9 mouse cellular contexts compared by ENCODE assay signal in the genomic region with DNA sequence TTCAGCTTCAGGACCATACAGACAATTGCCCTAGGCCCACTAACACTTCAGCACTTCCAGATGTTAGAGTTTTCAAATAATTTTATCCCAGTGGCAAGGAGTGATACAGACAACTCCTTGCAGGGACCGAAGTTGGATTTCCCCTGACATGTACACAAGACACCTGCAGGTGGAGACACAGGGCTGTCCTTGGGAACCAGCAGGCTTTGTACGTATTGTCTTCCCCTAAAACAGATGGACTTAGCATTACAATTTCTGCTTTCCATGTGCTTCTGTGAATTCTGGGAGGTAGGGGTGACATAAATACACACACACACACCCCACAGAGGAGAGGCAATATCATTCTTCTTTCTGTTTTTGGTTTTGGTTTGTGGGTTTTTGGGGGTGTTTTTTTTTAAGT.
DNase-seq lines count a peak whose midpoint lies in the region; ATAC-seq and TF ChIP-seq lines count a peak whose summit lies in the region.
"Had no signal": no experiment of that assay in that cellular context is flagged by ENCODE, and none has a peak within 500 bp of the region (broad histone marks: within the 10 kb centered on the region; RNA-seq: fewer than 3 reads in every experiment).

No protein-coding gene starts in this region.

- H3K4me3 ChIP-seq in heart, embryonic 10.5 days = no peak overlapping the region
- no peak overlapping the region for H3K4me3 ChIP-seq in limb, embryonic 14.5 days (replicated peaks; ENCODE audit: low read length)
- H3K4me3 ChIP-seq: liver, embryonic 15.5 days had no signal

- H3K9me3 ChIP-seq in heart, embryonic 10.5 days = no peaks in the 10 kb centered on the region
- no peaks in the 10 kb centered on the region for H3K9me3 ChIP-seq in limb, embryonic 14.5 days (ENCODE audit: control insufficient read depth, low read length)
- H3K9me3 ChIP-seq: liver, embryonic 15.5 days had no signal

- H3K9ac ChIP-seq in limb, embryonic 14.5 days (ENCODE audit: low read depth, low read length, severe bottlenecking) = no peak overlapping the region
- H3K9ac ChIP-seq: liver, embryonic 15.5 days had no signal

- H3K27me3 ChIP-seq in heart, embryonic 10.5 days (ENCODE audit: insufficient read depth, poor library complexity, severe bottlenecking) = no peaks in the 10 kb centered on the region
- no peaks in the 10 kb centered on the region for H3K27me3 ChIP-seq in limb, embryonic 14.5 days (ENCODE audit: control insufficient read depth, insufficient read depth, low read length)
- H3K27me3 ChIP-seq: liver, embryonic 15.5 days had no signal

- H3K4me1 ChIP-seq in heart, embryonic 10.5 days = no peaks in the 10 kb centered on the region
- no peaks in the 10 kb centered on the region for H3K4me1 ChIP-seq in limb, embryonic 14.5 days (ENCODE audit: control insufficient read depth, insufficient read depth, low read length)
- H3K4me1 ChIP-seq: liver, embryonic 15.5 days had no signal

- WGBS in heart, embryonic 10.5 days = 38% methylated on average over 2 of the region's 2 CpGs
- 58% methylated on average over 2 of the region's 2 CpGs for WGBS in limb, embryonic 14.5 days

- no peak overlapping the region for H3K27ac ChIP-seq in heart, embryonic 10.5 days
- no peak overlapping the region for H3K27ac ChIP-seq in limb, embryonic 14.5 days (replicated peaks; ENCODE audit: low read depth, low read length)
- H3K27ac ChIP-seq: liver, embryonic 15.5 days had no signal

- ATAC-seq in limb, embryonic 14.5 days (ENCODE audit: low FRiP score, low read depth) = no peak

- DNase-seq in heart, postnatal 4 days = peak; percentile 42
- DNase-seq in heart, embryonic 10.5 days (ENCODE audit: low spot score) = no peak
- peak; percentile 29 for DNase-seq in MEL-GATA-1-ER (ENCODE audit: extremely low read depth, low read depth)
- DNase-seq in cerebellum, postnatal 25 days = peak; percentile 56 to 71
- peak; percentile 69 for DNase-seq in induced T-regulatory cell, adult 2 months (ENCODE audit: low read depth)
- peak; percentile 14 for DNase-seq in limb, embryonic 14.5 days (ENCODE audit: low spot score)
- DNase-seq in retina, embryonic 14.5 days (ENCODE audit: low spot score) = peak; percentile 56
- no peak for DNase-seq in yolk sac, embryonic 10.5 days (ENCODE audit: low spot score)

- no peaks in the 10 kb centered on the region for H3K36me3 ChIP-seq in heart, embryonic 10.5 days
- no peaks in the 10 kb centered on the region for H3K36me3 ChIP-seq in limb, embryonic 14.5 days (ENCODE audit: control insufficient read depth, insufficient read depth, low read length)
- H3K36me3 ChIP-seq: liver, embryonic 15.5 days had no signal

- TF ChIP-seq POLR2A in limb, embryonic 14.5 days (IDR thresholded peaks at IDR 0.05; ENCODE audit: borderline replicate concordance, extremely low read depth, insufficient read depth, insufficient read length) = no peak

- H3K4me2 ChIP-seq in limb, embryonic 14.5 days (replicated peaks; ENCODE audit: low read depth, low read length, severe bottlenecking) = no peak overlapping the region
- H3K4me2 ChIP-seq: liver, embryonic 15.5 days had no signal

Comparison
In these comparisons a context has a peak if more than half of its experiments do, and no peak if none do; other contexts are left out.
1. DNase-seq: peak in heart, postnatal 4 days (single experiment), MEL-GATA-1-ER (single experiment), cerebellum, postnatal 25 days (2 of 2), induced T-regulatory cell, adult 2 months (single experiment), limb, embryonic 14.5 days (single experiment) and retina, embryonic 14.5 days (single experiment); none in heart, embryonic 10.5 days (single experiment) and yolk sac, embryonic 10.5 days (single experiment).